Mouse (Mus musculus): ENCODE measurements at regions not wholly inside any gene's neighbourhood (a gene's known extent, or its start where the extent isn't known, plus 50 kb on each side); places are given as distances from the start of the nearest gene placed in this dataset.

DNA sequence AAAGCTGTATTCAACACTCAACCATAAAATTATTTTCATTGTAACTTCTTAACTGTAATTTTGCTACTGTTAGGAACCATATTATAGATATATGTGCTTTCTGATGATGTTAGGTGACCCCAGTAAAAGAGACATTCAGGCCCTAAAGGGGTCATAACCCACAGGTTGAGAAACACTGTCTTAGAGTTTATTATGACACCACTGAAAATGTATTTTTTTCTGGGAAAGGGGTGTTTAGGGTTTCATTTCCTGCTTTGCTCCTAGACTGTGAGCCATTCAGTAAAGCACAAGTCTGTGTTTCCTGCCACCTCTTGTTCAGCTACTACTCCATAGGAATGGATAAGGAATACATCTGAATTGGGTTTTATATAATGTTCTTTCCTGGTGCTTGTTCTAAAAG is 431.6 kb downstream of the Plcl1 start:
- TF ChIP-seq CTCF (IDR thresholded peaks at IDR 0.05; ENCODE audit: borderline replicate concordance, control insufficient read depth, extremely low read depth, insufficient read depth, low read length, poor library complexity) (no peak), POLR2A (IDR thresholded peaks at IDR 0.05; ENCODE audit: control insufficient read depth, extremely low read depth, insufficient read depth, low read length, poor library complexity) (no peak)

Data from thymus, adult 2 months (tissue).